Mouse (Mus musculus) cerebellum, adult 2 months (tissue): ENCODE data around the gene Maml3.

Experiments used
- CTCF ChIP-seq: fragments of 200-500 bp; IDR thresholded peaks from 2 replicates; pipeline ENCODE4 v1.5.1; 2011; ENCODE audit warnings: low read depth, mild to moderate bottlenecking, control low read depth, low read length, moderate library complexity, borderline replicate concordance; ENCODE audit not compliant: insufficient read depth
- POLR2A ChIP-seq: fragments of 200-500 bp; IDR thresholded peaks from 2 replicates; pipeline ENCODE4 v1.6.1; 2011; ENCODE audit warnings: low read length, control low read depth, borderline replicate concordance; ENCODE audit not compliant: insufficient read depth

DNA sequence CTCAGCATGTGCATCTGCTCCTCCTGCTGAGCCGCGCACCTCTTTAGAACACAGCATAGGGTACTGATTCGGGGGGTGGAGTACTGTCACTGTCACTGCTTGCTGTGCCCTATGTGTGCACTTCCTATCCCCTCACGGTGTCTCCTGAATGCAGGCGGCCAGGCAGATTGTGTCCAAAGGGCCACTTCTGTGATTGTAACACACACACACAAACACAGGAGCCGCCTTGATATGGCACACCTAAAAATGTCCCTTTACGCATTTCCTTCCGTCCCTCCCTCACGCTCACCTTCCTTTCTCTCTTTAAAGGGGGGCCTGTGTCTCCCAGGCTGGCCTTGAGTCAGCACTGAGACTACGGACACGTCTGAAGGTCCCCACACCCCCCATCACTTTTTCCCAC lies 107.3 kb downstream of the Maml3 start:
- TF ChIP-seq CTCF: no peak
- no peak for TF ChIP-seq POLR2A
